Mouse (Mus musculus) midbrain, embryonic 12.5 days (tissue): ENCODE results near the gene 4930449I24Rik. TPM values are rescaled to one million over a fixed set of nuclear protein-coding genes. Genes with fewer than 3 reads are reported as not detected.
"Not testable (repeated sequence)": the region's sequence is repeated elsewhere in the genome, so short reads cannot be mapped to it uniquely, and the experiment has no call there.

Experiments
- ATAC-seq: fragments of 200-750 bp; cut with Nextera tagmentation; 2 replicates; pipeline ENCODE4 v1.8.0; 2017; ENCODE audit warnings: low read depth, moderate TSS enrichment, moderate library complexity; ENCODE audit not compliant: low FRiP score
- H3K27ac ChIP-seq: fragments of 300-500 bp; sonication (generic); replicated peaks from 2 replicates; pipeline ENCODE4 v1.5.1; 2016; ENCODE audit warnings: mild to moderate bottlenecking
- H3K27me3 ChIP-seq: fragments of 300-500 bp; sonication (generic); 2 replicates; pipeline ENCODE4 v1.6.1; 2016; ENCODE audit warnings: mild to moderate bottlenecking
- H3K36me3 ChIP-seq: fragments of 300-500 bp; sonication (generic); 2 replicates; pipeline ENCODE4 v1.6.1; 2016
- H3K4me1 ChIP-seq: fragments of 300-500 bp; sonication (generic); 2 replicates; pipeline ENCODE4 v1.6.1; 2016
- H3K4me2 ChIP-seq: fragments of 300-500 bp; sonication (generic); replicated peaks from 2 replicates; pipeline ENCODE4 v1.6.1; 2016; ENCODE audit warnings: mild to moderate bottlenecking, moderate library complexity
- H3K4me3 ChIP-seq: fragments of 300-500 bp; sonication (generic); 2 replicates; pipeline ENCODE4 v1.5.1; 2016; ENCODE audit warnings: mild to moderate bottlenecking
- H3K9ac ChIP-seq: fragments of 300-500 bp; sonication (generic); replicated peaks from 2 replicates; pipeline ENCODE4 v1.6.1; 2016; ENCODE audit warnings: mild to moderate bottlenecking, moderate library complexity
- H3K9me3 ChIP-seq: fragments of 300-500 bp; sonication (generic); 2 replicates; pipeline ENCODE4 v1.6.1; 2016; ENCODE audit warnings: mild to moderate bottlenecking
- WGBS: fragments of 180-500 bp; shearing (Covaris S2); methylation state at CpG from one replicate; pipeline ENCODE4 v1.1.7; 2016; 5-methylcytosine and 5-hydroxymethylcytosine counted together
- polyA plus RNA-seq: library from polyadenylated mRNA; unstranded; fragments of >200 nt; fragmentation: Nextera tagmentation; extraction: Ambion mirVana; gene quantifications from 2 replicates; pipeline ENCODE4 v1.2.1, GENCODE M21; 2016

The 4930449I24Rik gene
- polyA plus RNA-seq, 1 experiment from 2014 or later: not detected

GRCm38 (mm10) chr5:146525501-146525900 is 23.3 kb downstream of the 4930449I24Rik start, which contains the start of gene Gm3404:
Gm3404 (plus strand) TSS chr5:146525801.
- not testable (repeated sequence) for ATAC-seq, H3K27me3 ChIP-seq, H3K4me2 ChIP-seq, H3K9me3 ChIP-seq, H3K27ac ChIP-seq, H3K36me3 ChIP-seq, H3K4me1 ChIP-seq, H3K9ac ChIP-seq, H3K4me3 ChIP-seq
- 95% methylated on average over 3 of the region's 3 CpGs for WGBS

DNA sequence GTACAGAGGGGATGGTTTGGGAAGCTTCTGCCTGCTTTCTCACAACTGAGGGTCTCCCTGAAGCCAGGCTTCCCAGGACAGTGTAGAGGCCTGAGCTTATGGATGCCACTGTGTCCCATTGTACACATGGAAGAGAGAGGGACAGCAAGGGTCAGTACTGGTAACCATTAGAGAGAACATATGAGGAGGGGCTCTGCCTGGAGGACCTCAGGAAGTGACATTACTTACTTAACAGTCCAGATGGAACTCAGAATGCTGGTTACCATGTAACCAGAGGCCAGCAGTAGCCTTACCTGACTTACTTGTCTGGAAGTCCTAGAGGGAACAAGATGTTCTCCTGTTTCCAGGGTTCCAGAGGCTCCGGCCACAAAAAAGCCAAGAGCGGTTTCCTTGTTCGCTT is 35.1 kb downstream of the 4930449I24Rik start, which contains the start of gene Gm3409:
Gene Gm3409, plus strand, starts transcription at position 301 of the 400 bp plus-strand sequence.
- H3K4me1 ChIP-seq, H3K9me3 ChIP-seq, H3K27me3 ChIP-seq, H3K9ac ChIP-seq, H3K4me3 ChIP-seq, H3K27ac ChIP-seq, H3K36me3 ChIP-seq, ATAC-seq, H3K4me2 ChIP-seq: not testable (repeated sequence)
- WGBS: 85% methylated on average over 3 of the region's 3 CpGs

Other genes with a start within 250 kb of the 4930449I24Rik start
- gene Wasf3, start 117.4 kb upstream of the 4930449I24Rik start, polyA plus RNA-seq: 9.6 and 12.0 TPM in 2 replicates
- gene Gm6408, start 20.4 kb upstream of the 4930449I24Rik start, polyA plus RNA-seq: not detected in 2 replicates
- gene Gm6370, start 11.0 kb upstream of the 4930449I24Rik start, polyA plus RNA-seq: not detected in 2 replicates
- not detected in 2 replicates for gene Gm3402, start 11.7 kb downstream of the 4930449I24Rik start, polyA plus RNA-seq
- not detected in 2 replicates for gene Gm3404, start 23.4 kb downstream of the 4930449I24Rik start, polyA plus RNA-seq
- not detected in 2 replicates for gene Gm3409, start 35.2 kb downstream of the 4930449I24Rik start, polyA plus RNA-seq
- not detected in 2 replicates for gene Gm3415, start 53.7 kb downstream of the 4930449I24Rik start, polyA plus RNA-seq
- gene Gpr12, start 82.8 kb downstream of the 4930449I24Rik start, polyA plus RNA-seq: 0.79 and 0.85 TPM in 2 replicates